Mouse (Mus musculus): Measurements from ENCODE around the gene Olfr654.

- TF ChIP-seq POLR2A (IDR thresholded peaks at IDR 0.05; ENCODE audit: insufficient read length, low read depth) (no peak), MAX (IDR thresholded peaks at IDR 0.05; ENCODE audit: low read depth) (no peak), POLR2AphosphoS2 (IDR thresholded peaks at IDR 0.05; ENCODE audit: insufficient read length, low read depth) (no peak), USF1 (IDR thresholded peaks at IDR 0.05; ENCODE audit: low read depth) (no peak), CEBPB (IDR thresholded peaks at IDR 0.05; ENCODE audit: insufficient read depth, poor library complexity, severe bottlenecking) (no peak), TCF12 (IDR thresholded peaks at IDR 0.05; ENCODE audit: insufficient read depth, poor library complexity, severe bottlenecking) (no peak), E2F4 (IDR thresholded peaks at IDR 0.05; ENCODE audit: insufficient read depth) (no peak), REST (IDR thresholded peaks at IDR 0.05; ENCODE audit: insufficient read depth, insufficient read length) (no peak), TCF3 (IDR thresholded peaks at IDR 0.05; ENCODE audit: insufficient read length, low read depth) (no peak), MYOG (IDR thresholded peaks at IDR 0.05; ENCODE audit: control insufficient read depth in 1 of 3, insufficient read depth in 1 of 3, insufficient read length in 2 of 3, low read depth in 2 of 3) (no peak)
Measured at GRCm38 (mm10) chr7:104586725-104587124, at the start of gene Olfr654.

Measured in myocyte (in vitro differentiated cells).